In the genomic region with DNA sequence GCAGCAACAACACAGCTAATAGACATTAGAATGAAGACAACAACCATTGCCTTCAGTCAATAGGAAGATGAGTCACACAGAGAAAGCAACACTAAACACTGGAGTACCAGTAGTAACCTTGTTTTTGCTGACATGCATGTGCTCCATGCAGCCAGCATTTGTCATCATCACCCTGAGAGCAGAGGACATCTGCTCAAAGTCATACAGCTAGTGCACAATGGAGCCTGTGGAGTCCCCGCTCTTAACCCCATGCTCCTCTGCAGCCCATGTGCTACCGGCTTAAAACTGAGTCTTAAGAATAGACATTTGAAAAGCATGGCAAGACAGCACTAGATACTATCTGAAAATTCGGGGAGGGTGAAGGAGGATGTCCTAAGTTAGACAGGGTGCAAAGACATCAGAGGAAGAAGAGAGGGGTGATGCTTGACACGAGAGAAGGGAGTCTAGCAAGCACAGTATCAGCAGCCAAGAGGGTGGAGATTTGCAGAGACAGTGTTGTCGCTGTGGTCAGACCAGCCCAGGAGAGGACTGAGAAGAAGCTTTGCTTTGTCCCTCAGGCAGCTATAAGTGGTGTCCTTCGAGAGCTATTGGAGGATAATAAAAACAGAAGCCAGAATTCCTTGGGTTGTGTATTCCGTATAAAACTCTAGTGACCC, we compare ENCODE assay signal across 23 mouse cellular contexts.
"Had no signal": no experiment of that assay in that cellular context is flagged by ENCODE, and none has a peak within 500 bp of the region (broad histone marks: within the 10 kb centered on the region; RNA-seq: fewer than 3 reads in every experiment).

No protein-coding gene starts in this region.

- H3K27me3 ChIP-seq: limb, embryonic 15.5 days; megakaryocyte, embryonic 14.5 days; midbrain, embryonic 13.5 days had no signal

- H3K4me1 ChIP-seq: megakaryocyte, embryonic 14.5 days had no signal

- H3K9me3 ChIP-seq: limb, embryonic 12.5 days; limb, embryonic 15.5 days; midbrain, embryonic 10.5 days; midbrain, embryonic 13.5 days had no signal

- H3K9ac ChIP-seq: limb, embryonic 12.5 days; limb, embryonic 15.5 days; liver, embryonic 14.5 days; liver, postnatal 0 days; midbrain, embryonic 13.5 days had no signal

- H3K36me3 ChIP-seq: limb, embryonic 12.5 days; limb, embryonic 15.5 days; midbrain, embryonic 10.5 days had no signal

- H3K27ac ChIP-seq: limb, embryonic 12.5 days; limb, embryonic 15.5 days; liver, embryonic 14.5 days; midbrain, embryonic 10.5 days; midbrain, embryonic 13.5 days; stomach, postnatal 0 days had no signal

- H3K4me2 ChIP-seq: limb, embryonic 12.5 days; limb, embryonic 15.5 days; liver, embryonic 11.5 days; midbrain, embryonic 13.5 days had no signal

- H3K4me3 ChIP-seq: limb, embryonic 12.5 days; limb, embryonic 15.5 days; megakaryocyte, embryonic 14.5 days; midbrain, embryonic 10.5 days; midbrain, embryonic 13.5 days; myocyte had no signal

- DNase-seq: kidney, adult 18-20 months; kidney, adult 9 months; kidney, postnatal 14 days; kidney, postnatal 4 days; left cerebral cortex, postnatal 4 days; liver, postnatal 0 days; right cerebral cortex, adult 18-20 months; right cerebral cortex, postnatal 14 days; right cerebral cortex, postnatal 4 days; thymus, adult 2 months; thymus, postnatal 14 days; thymus, postnatal 4 days had no signal

- ATAC-seq: intestine, embryonic 16.5 days; liver, postnatal 0 days; midbrain, embryonic 13.5 days; midbrain, embryonic 16.5 days had no signal
